Mouse (Mus musculus): ENCODE results near the gene Tatdn3. TPM values are rescaled to one million over a fixed set of nuclear protein-coding genes. Genes with fewer than 3 reads are reported as not detected.

Tatdn3 gene
- polyA plus RNA-seq, 1 experiment from 2014 or later, result 12.4 TPM

- DNase-seq (ENCODE audit: low spot score) (no peak), ATAC-seq (ENCODE audit: insufficient number of reproducible peaks, low FRiP score, low TSS enrichment, low read depth) (no peak)
- H3K27me3 ChIP-seq (ENCODE audit: control insufficient read depth, insufficient read depth, low read length), result no peaks in the 10 kb centered on the region
- no peaks in the 10 kb centered on the region for H3K4me1 ChIP-seq (ENCODE audit: control insufficient read depth, insufficient read depth, low read length)
- no peak overlapping the region for H3K4me2 ChIP-seq (ENCODE audit: low read depth, severe bottlenecking)
- H3K9ac ChIP-seq (ENCODE audit: low read length), result no peak overlapping the region
- no peak overlapping the region for H3K4me3 ChIP-seq (ENCODE audit: low read depth, low read length)
- no peaks in the 10 kb centered on the region for H3K9me3 ChIP-seq (ENCODE audit: control insufficient read depth, low read length)
- H3K27ac ChIP-seq (replicated peaks; ENCODE audit: low read depth, low read length), result no peak overlapping the region
- 79% methylated on average over 8 of the region's 8 CpGs for WGBS
- no peaks in the 10 kb centered on the region for H3K36me3 ChIP-seq (ENCODE audit: control insufficient read depth, insufficient read depth, low read length)
Observed at GRCm38 (mm10) chr1:191054870-191055532, 7.7 kb downstream of the Tatdn3 start.

- WGBS, result 76% methylated on average over 3 of the region's 3 CpGs
- no peaks in the 10 kb centered on the region for H3K9me3 ChIP-seq (ENCODE audit: control insufficient read depth, low read length)
- no peak overlapping the region for H3K9ac ChIP-seq (ENCODE audit: low read length)
- ATAC-seq (ENCODE audit: insufficient number of reproducible peaks, low FRiP score, low TSS enrichment, low read depth) (no peak), DNase-seq (ENCODE audit: low spot score) (no peak)
- no peak overlapping the region for H3K4me2 ChIP-seq (ENCODE audit: low read depth, severe bottlenecking)
- no peaks in the 10 kb centered on the region for H3K36me3 ChIP-seq (ENCODE audit: control insufficient read depth, insufficient read depth, low read length)
- no peak overlapping the region for H3K4me3 ChIP-seq (ENCODE audit: low read depth, low read length)
- H3K4me1 ChIP-seq (ENCODE audit: control insufficient read depth, insufficient read depth, low read length), result no peaks in the 10 kb centered on the region
- H3K27ac ChIP-seq (replicated peaks; ENCODE audit: low read depth, low read length), result no peak overlapping the region
- no peaks in the 10 kb centered on the region for H3K27me3 ChIP-seq (ENCODE audit: control insufficient read depth, insufficient read depth, low read length)
Observed at GRCm38 (mm10) chr1:191053555-191053954, 9.2 kb downstream of the Tatdn3 start.

DNA sequence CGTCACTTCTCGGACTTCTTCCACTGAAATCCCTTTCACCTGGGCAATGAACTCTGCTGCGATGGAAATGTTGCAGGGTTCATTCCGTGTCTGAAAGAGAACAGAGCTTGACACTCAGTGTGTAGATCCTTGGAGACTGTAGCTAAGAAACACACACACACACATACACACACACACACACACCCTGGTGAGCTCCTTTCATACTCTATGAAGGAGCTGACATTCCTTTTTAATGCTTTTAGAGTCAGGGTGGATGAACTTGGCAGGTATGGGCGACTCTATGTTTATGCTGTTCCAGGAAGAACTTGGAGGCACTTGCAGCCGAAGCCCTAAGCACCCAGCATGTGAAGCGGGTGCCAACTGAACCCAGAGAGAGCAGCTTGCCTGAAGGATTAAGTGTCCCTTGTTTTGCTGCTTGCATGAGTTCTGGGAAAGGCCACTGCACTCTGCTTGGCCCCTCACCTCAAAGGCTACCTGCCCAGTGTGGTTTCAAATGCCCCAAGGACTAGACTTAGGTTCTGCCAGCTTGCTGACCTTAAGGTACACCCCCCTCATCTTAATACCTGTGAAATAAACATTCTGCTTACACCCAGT lies 16.4 kb downstream of the Tatdn3 start:
- no peak overlapping the region for H3K27ac ChIP-seq (replicated peaks; ENCODE audit: low read depth, low read length)
- DNase-seq (ENCODE audit: low spot score) (no peak), ATAC-seq (ENCODE audit: insufficient number of reproducible peaks, low FRiP score, low TSS enrichment, low read depth) (no peak)
- no peaks in the 10 kb centered on the region for H3K4me1 ChIP-seq (ENCODE audit: control insufficient read depth, insufficient read depth, low read length)
- WGBS, result 75% methylated on average over 7 of the region's 7 CpGs
- H3K27me3 ChIP-seq (ENCODE audit: control insufficient read depth, insufficient read depth, low read length), result no peaks in the 10 kb centered on the region
- no peak overlapping the region for H3K4me3 ChIP-seq (ENCODE audit: low read depth, low read length)
- H3K9me3 ChIP-seq (ENCODE audit: control insufficient read depth, low read length), result no peaks in the 10 kb centered on the region
- no peak overlapping the region for H3K9ac ChIP-seq (ENCODE audit: low read length)
- no peaks in the 10 kb centered on the region for H3K36me3 ChIP-seq (ENCODE audit: control insufficient read depth, insufficient read depth, low read length)
- no peak overlapping the region for H3K4me2 ChIP-seq (ENCODE audit: low read depth, severe bottlenecking)

- DNase-seq (ENCODE audit: low spot score) (no peak), ATAC-seq (ENCODE audit: insufficient number of reproducible peaks, low FRiP score, low TSS enrichment, low read depth) (no peak)
- Histone ChIP-seq H3K9ac (ENCODE audit: low read length) (no peak overlapping the region), H3K4me1 (ENCODE audit: control insufficient read depth, insufficient read depth, low read length) (no peaks in the 10 kb centered on the region), H3K4me2 (ENCODE audit: low read depth, severe bottlenecking) (no peak overlapping the region), H3K27ac (replicated peaks; ENCODE audit: low read depth, low read length) (no peak overlapping the region), H3K9me3 (ENCODE audit: control insufficient read depth, low read length) (no peaks in the 10 kb centered on the region), H3K36me3 (ENCODE audit: control insufficient read depth, insufficient read depth, low read length) (no peaks in the 10 kb centered on the region), H3K27me3 (ENCODE audit: control insufficient read depth, insufficient read depth, low read length) (no peaks in the 10 kb centered on the region), H3K4me3 (ENCODE audit: low read depth, low read length) (no peak overlapping the region)
- WGBS, result 94% methylated on average over 2 of the region's 2 CpGs
Observed at GRCm38 (mm10) chr1:191045264-191045663, 17.5 kb downstream of the Tatdn3 start.

GRCm38 (mm10) chr1:191042688-191043087 lies 20.0 kb downstream of the Tatdn3 start:
- H3K9ac ChIP-seq (ENCODE audit: low read length), result no peak overlapping the region
- no peaks in the 10 kb centered on the region for H3K36me3 ChIP-seq (ENCODE audit: control insufficient read depth, insufficient read depth, low read length)
- ATAC-seq (ENCODE audit: insufficient number of reproducible peaks, low FRiP score, low TSS enrichment, low read depth) (no peak), DNase-seq (ENCODE audit: low spot score) (no peak)
- no peaks in the 10 kb centered on the region for H3K4me1 ChIP-seq (ENCODE audit: control insufficient read depth, insufficient read depth, low read length)
- no peaks in the 10 kb centered on the region for H3K9me3 ChIP-seq (ENCODE audit: control insufficient read depth, low read length)
- H3K27ac ChIP-seq (replicated peaks; ENCODE audit: low read depth, low read length), result no peak overlapping the region
- no peak overlapping the region for H3K4me3 ChIP-seq (ENCODE audit: low read depth, low read length)
- H3K4me2 ChIP-seq (ENCODE audit: low read depth, severe bottlenecking), result no peak overlapping the region
- WGBS, result 84% methylated on average over 3 of the region's 3 CpGs
- H3K27me3 ChIP-seq (ENCODE audit: control insufficient read depth, insufficient read depth, low read length), result no peaks in the 10 kb centered on the region

GRCm38 (mm10) chr1:191042106-191042505 lies 20.6 kb downstream of the Tatdn3 start:
- Histone ChIP-seq H3K4me2 (ENCODE audit: low read depth, severe bottlenecking) (no peak overlapping the region), H3K9ac (ENCODE audit: low read length) (no peak overlapping the region), H3K9me3 (ENCODE audit: control insufficient read depth, low read length) (no peaks in the 10 kb centered on the region), H3K27me3 (ENCODE audit: control insufficient read depth, insufficient read depth, low read length) (no peaks in the 10 kb centered on the region), H3K27ac (replicated peaks; ENCODE audit: low read depth, low read length) (no peak overlapping the region), H3K4me1 (ENCODE audit: control insufficient read depth, insufficient read depth, low read length) (no peaks in the 10 kb centered on the region), H3K36me3 (ENCODE audit: control insufficient read depth, insufficient read depth, low read length) (no peaks in the 10 kb centered on the region), H3K4me3 (ENCODE audit: low read depth, low read length) (no peak overlapping the region)
- DNase-seq (ENCODE audit: low spot score), result no peak
- no peak for ATAC-seq (ENCODE audit: insufficient number of reproducible peaks, low FRiP score, low TSS enrichment, low read depth)
- WGBS, result 86% methylated on average over 5 of the region's 5 CpGs

- DNase-seq (ENCODE audit: low spot score), result no peak
- H3K36me3 ChIP-seq (ENCODE audit: control insufficient read depth, insufficient read depth, low read length), result no peaks in the 10 kb centered on the region
Observed at GRCm38 (mm10) chr1:191041352-191041751, 21.4 kb downstream of the Tatdn3 start.

DNA sequence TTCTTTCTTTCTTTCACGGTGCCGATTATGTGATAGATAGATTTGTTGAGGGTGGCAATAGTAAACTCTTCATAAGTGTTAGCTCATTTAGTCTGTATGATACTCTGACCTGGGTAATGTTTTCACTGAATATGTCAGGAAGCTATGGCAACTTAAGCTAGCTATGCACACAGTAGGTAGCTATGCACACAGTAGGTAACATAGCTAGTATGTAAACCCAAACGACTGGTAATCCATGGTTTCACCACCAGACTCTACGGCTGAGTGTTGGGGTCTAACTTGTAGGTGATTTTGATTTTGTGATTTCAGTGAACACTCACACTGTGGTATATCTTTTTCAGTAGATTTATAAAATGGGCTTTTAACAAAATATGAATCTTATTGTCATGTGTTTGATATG lies 24.7 kb downstream of the Tatdn3 start:
- WGBS, result 90% methylated on average over 4 of the region's 4 CpGs
- no peaks in the 10 kb centered on the region for H3K9me3 ChIP-seq (ENCODE audit: control insufficient read depth, low read length)
- no peak for DNase-seq (ENCODE audit: low spot score)
- H3K4me1 ChIP-seq (ENCODE audit: control insufficient read depth, insufficient read depth, low read length), result no peaks in the 10 kb centered on the region
- H3K4me3 ChIP-seq (ENCODE audit: low read depth, low read length), result no peak overlapping the region
- no peaks in the 10 kb centered on the region for H3K36me3 ChIP-seq (ENCODE audit: control insufficient read depth, insufficient read depth, low read length)
- H3K9ac ChIP-seq (ENCODE audit: low read length), result no peak overlapping the region
- H3K27me3 ChIP-seq (ENCODE audit: control insufficient read depth, insufficient read depth, low read length), result no peaks in the 10 kb centered on the region
- H3K4me2 ChIP-seq (ENCODE audit: low read depth, severe bottlenecking), result no peak overlapping the region
- no peak overlapping the region for H3K27ac ChIP-seq (replicated peaks; ENCODE audit: low read depth, low read length)
- ATAC-seq (ENCODE audit: insufficient number of reproducible peaks, low FRiP score, low TSS enrichment, low read depth), result no peak

More at GRCm38 (mm10) chr1:191041352-191041751, 21.4 kb downstream of the Tatdn3 start:
- no peaks in the 10 kb centered on the region for H3K4me1 ChIP-seq (ENCODE audit: control insufficient read depth, insufficient read depth, low read length)
- no peak for ATAC-seq (ENCODE audit: insufficient number of reproducible peaks, low FRiP score, low TSS enrichment, low read depth)
- H3K27me3 ChIP-seq (ENCODE audit: control insufficient read depth, insufficient read depth, low read length), result no peaks in the 10 kb centered on the region
- no peak overlapping the region for H3K4me2 ChIP-seq (ENCODE audit: low read depth, severe bottlenecking)
- no peaks in the 10 kb centered on the region for H3K9me3 ChIP-seq (ENCODE audit: control insufficient read depth, low read length)
- no peak overlapping the region for H3K9ac ChIP-seq (ENCODE audit: low read length)
- no peak overlapping the region for H3K4me3 ChIP-seq (ENCODE audit: low read depth, low read length)
- no peak overlapping the region for H3K27ac ChIP-seq (replicated peaks; ENCODE audit: low read depth, low read length)

All from limb, embryonic 11.5 days (tissue).